Mouse (Mus musculus): ENCODE measurements around the gene Rmdn2. TPM values are rescaled to one million over a fixed set of nuclear protein-coding genes. Genes with fewer than 3 reads are reported as not detected.

The Rmdn2 gene
- polyA plus RNA-seq, 1 experiment from 2014 or later = 15.2 TPM

DNA sequence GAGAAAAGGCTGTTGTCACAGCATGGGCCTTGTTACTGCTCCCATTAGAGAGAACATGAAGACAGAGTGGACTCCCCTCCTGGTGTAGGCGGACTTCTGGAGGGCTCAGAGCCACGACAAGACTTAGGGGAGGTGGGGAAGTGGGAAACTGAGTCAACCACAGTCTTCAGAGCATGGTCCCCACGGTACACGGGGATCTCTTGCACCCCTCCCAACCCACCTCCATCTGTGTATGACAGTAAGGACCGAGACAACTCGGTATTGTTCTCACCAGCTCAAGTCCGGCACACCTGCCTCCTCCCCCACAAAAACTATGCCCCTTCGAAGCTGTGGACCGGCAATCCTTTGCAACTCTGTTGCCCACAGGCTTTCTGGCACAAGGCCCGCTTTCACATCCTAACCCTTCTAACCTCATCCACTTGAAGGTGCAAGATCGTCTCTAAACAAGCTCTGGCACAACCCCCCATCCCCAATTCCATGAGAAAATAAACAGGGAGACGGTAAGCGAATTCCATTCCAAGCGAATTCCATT lies 116.5 kb downstream of the Rmdn2 start:
- TF ChIP-seq CTCF (IDR thresholded peaks at IDR 0.05; ENCODE audit: low read depth) = no peak
- WGBS = 16% methylated on average over 14 of the region's 14 CpGs
- Histone ChIP-seq H3K9me3 (replicated peaks; ENCODE audit: low read length) (no peaks in the 10 kb centered on the region), H3K4me1 (replicated peaks; ENCODE audit: insufficient read depth, low read length) (peaks cover 13% of the 10 kb centered on the region; the same call in 1 of the 2 replicates), H3K27ac (peak overlapping the region; percentile 58), H3K27me3 (ENCODE audit: insufficient read depth, low read length) (no peaks in the 10 kb centered on the region), H3K9ac (ENCODE audit: low read depth, low read length) (no peak overlapping the region), H3K4me3 (replicated peaks; ENCODE audit: low read depth, low read length) (no peak overlapping the region), H3K4me2 (ENCODE audit: low read length) (peak overlapping the region; percentile 47), H3K36me3 (ENCODE audit: insufficient read depth, low read length) (no peaks in the 10 kb centered on the region)
- DNase-seq (ENCODE audit: low spot score) = no peak
- peak; percentile 31 for ATAC-seq (replicated peaks; ENCODE audit: low FRiP score, low read depth)

DNA sequence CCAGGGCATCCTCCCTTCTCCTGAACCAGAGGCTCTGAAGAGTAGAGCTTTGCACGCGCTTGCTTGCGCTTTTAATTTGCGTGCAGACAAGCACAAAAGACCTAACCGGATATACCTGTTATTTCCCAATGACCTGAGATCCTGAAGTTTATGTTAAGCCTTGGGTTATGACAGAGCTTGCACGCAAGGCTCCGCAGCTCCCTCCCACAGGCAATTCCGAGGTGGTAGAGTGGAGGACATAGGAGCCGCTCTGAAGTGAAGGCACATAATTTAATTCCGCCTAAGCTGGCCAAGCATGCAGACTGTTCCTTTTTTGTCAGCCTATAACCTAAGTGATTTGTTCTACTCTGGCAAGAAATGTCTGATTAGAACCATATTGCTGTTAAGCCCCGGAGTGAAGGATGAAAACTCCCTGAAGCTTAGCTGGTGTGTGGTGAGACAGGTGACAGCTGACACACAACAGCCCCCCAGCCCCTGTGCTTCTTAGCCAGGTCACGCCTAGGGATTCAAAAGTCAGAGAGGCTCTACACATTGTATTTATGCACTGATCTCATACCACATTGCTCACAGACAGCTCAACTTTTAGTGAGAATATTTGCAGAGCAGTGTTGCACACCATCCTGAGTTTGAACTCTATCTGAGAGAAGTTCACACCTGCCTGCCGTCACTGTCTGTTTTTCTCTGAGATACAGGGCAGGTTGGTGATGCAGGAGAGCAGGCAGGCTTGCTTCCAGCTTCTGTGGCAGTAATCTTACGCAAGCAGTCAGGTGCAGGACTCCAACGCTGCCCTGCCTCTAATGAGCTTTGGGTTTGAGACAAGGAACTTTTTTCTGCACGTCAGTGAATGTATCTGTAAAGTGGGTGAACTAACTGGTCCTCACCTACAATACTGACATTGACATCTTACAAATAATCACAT lies 117.2 kb downstream of the Rmdn2 start:
- Histone ChIP-seq H3K4me3 (replicated peaks; ENCODE audit: low read depth, low read length) (no peak overlapping the region), H3K4me1 (replicated peaks; ENCODE audit: insufficient read depth, low read length) (peaks cover 13% of the 10 kb centered on the region; the same call in 1 of the 2 replicates), H3K9ac (ENCODE audit: low read depth, low read length) (no peak overlapping the region), H3K27ac (peak overlapping the region; percentile 58), H3K9me3 (replicated peaks; ENCODE audit: low read length) (no peaks in the 10 kb centered on the region), H3K27me3 (ENCODE audit: insufficient read depth, low read length) (no peaks in the 10 kb centered on the region), H3K36me3 (ENCODE audit: insufficient read depth, low read length) (no peaks in the 10 kb centered on the region), H3K4me2 (ENCODE audit: low read length) (peak overlapping the region; percentile 47)
- TF ChIP-seq CTCF (IDR thresholded peaks at IDR 0.05; ENCODE audit: low read depth) = no peak
- peak; percentile 57 for ATAC-seq (replicated peaks; ENCODE audit: low FRiP score, low read depth)
- WGBS = 18% methylated on average over 16 of the region's 16 CpGs
- peak; percentile 86 for DNase-seq (ENCODE audit: low spot score)

DNA sequence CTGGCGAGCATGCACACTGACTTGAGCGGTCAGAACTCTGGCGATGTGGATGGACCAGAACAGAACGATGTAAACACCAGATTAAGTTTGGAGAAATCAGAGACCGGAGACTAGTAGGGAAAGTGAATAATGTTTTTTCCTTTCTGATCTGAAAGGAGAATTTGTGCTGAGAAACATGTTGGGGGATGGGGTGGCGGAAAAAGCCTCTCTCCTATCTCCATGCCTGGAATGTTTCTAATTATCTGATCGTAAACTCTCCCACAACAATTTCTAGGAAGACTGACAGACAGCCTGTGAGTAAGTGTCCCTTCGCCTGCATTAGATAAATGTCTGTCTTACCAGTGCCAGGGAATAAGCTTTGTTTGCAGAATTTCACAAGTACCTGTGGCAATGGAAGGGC lies 119.3 kb downstream of the Rmdn2 start:
- peak; percentile 64 for DNase-seq (ENCODE audit: low spot score)
- TF ChIP-seq CTCF (IDR thresholded peaks at IDR 0.05; ENCODE audit: low read depth) = no peak
- 0 out of 2 replicates have a peak overlapping the region, but pooled peaks have one; percentile 15 for H3K27ac ChIP-seq
- no peak for ATAC-seq (replicated peaks; ENCODE audit: low FRiP score, low read depth)
- no peak overlapping the region for H3K4me3 ChIP-seq (replicated peaks; ENCODE audit: low read depth, low read length)
- 38% methylated on average over 8 of the region's 8 CpGs for WGBS
- peaks cover 13% of the 10 kb centered on the region; the same call in 1 of the 2 replicates for H3K4me1 ChIP-seq (replicated peaks; ENCODE audit: insufficient read depth, low read length)
- H3K9ac ChIP-seq (ENCODE audit: low read depth, low read length) = no peak overlapping the region
- no peaks in the 10 kb centered on the region for H3K36me3 ChIP-seq (ENCODE audit: insufficient read depth, low read length)
- H3K9me3 ChIP-seq (replicated peaks; ENCODE audit: low read length) = no peaks in the 10 kb centered on the region
- H3K4me2 ChIP-seq (ENCODE audit: low read length) = 0 out of 2 replicates have a peak overlapping the region, but pooled peaks have one; percentile 2
- H3K27me3 ChIP-seq (ENCODE audit: insufficient read depth, low read length) = no peaks in the 10 kb centered on the region

DNA sequence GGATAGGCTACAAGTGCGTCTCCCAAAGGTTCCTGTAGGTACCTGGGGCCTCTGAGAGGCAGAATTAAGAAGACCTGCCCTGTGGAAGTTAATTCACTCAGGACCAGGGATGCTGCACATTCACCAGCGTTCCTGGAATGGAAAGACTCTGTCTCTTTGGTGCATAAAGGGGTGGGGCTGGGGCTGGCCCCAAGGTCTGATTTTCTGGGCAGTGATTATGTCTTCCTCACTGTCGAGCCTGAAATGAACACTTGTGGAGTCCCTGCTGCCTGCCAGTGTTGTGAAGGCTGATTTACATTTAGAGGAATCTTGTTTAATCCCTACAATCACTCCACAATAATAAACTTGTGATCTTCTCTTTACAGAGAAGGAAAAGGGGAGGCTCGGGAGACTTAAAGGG lies 121.4 kb downstream of the Rmdn2 start:
- H3K9me3 ChIP-seq (replicated peaks; ENCODE audit: low read length) = no peaks in the 10 kb centered on the region
- no peak for TF ChIP-seq CTCF (IDR thresholded peaks at IDR 0.05; ENCODE audit: low read depth)
- peaks cover 17% of the 10 kb centered on the region for H3K4me1 ChIP-seq (replicated peaks; ENCODE audit: insufficient read depth, low read length)
- no peak overlapping the region for H3K9ac ChIP-seq (ENCODE audit: low read depth, low read length)
- 56% methylated on average over 4 of the region's 4 CpGs for WGBS
- H3K27ac ChIP-seq = no peak overlapping the region
- DNase-seq (ENCODE audit: low spot score) = no peak
- no peak overlapping the region for H3K4me3 ChIP-seq (replicated peaks; ENCODE audit: low read depth, low read length)
- no peak overlapping the region for H3K4me2 ChIP-seq (ENCODE audit: low read length)
- no peaks in the 10 kb centered on the region for H3K36me3 ChIP-seq (ENCODE audit: insufficient read depth, low read length)
- no peak for ATAC-seq (replicated peaks; ENCODE audit: low FRiP score, low read depth)
- H3K27me3 ChIP-seq (ENCODE audit: insufficient read depth, low read length) = no peaks in the 10 kb centered on the region

DNA sequence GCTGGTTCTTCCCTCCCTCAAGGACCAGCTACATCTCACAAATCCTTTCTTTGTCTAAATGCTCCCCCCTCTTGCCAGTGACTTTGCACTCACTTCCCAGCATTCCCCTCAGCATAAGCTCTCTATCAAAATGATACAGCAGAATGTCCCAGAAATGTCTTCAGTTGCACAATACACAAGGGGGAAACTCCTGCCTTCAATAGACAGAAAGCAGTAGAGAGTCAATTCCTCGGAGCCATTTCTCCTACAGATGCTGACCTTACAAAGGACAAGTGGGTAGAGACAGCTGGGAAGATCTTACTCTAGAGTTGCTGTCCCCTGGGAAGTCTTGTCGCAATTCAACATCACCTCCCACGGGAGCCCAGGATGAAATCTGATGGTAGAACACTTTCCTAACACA lies 125.9 kb downstream of the Rmdn2 start:
- H3K27me3 ChIP-seq (ENCODE audit: insufficient read depth, low read length) = no peaks in the 10 kb centered on the region
- peaks cover 17% of the 10 kb centered on the region for H3K4me1 ChIP-seq (replicated peaks; ENCODE audit: insufficient read depth, low read length)
- 32% methylated on average over 3 of the region's 3 CpGs for whole genome bisulfite sequencing

DNA sequence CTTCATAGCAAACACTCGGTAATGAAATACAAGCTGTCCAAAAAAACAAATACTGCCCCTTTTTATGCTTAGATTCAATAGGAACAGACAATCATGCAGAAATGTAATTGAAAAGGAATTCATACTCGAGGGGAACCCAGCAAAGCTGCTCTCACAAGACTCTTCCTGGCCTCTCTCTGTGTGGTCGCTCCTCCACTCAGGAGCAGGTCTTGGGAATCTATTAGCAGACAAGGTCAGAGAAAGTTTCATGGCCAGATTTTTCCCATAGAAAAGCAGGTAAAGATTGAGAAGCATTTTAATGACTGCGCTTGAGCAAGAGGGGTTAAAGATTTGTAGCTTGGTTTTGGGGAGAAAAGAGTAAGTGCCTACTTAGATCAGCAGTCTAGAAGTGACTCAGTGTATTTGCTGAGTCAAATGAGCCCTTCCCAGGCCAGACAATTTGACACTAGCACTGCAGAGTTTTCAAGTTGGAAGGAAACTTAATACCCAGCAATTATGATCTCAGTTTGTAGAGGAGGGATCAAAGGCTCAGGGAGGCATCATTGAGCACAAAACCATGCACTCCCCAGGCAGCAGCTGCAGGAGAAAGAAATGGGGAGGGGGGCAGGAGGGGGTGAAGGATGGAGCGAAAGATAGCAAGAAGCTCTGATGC lies 127.3 kb downstream of the Rmdn2 start:
- Histone ChIP-seq H3K4me2 (ENCODE audit: low read length) (no peak overlapping the region), H3K9me3 (replicated peaks; ENCODE audit: low read length) (no peaks in the 10 kb centered on the region), H3K9ac (ENCODE audit: low read depth, low read length) (no peak overlapping the region), H3K4me3 (replicated peaks; ENCODE audit: low read depth, low read length) (no peak overlapping the region), H3K36me3 (ENCODE audit: insufficient read depth, low read length) (no peaks in the 10 kb centered on the region), H3K4me1 (replicated peaks; ENCODE audit: insufficient read depth, low read length) (peaks cover 17% of the 10 kb centered on the region), H3K27me3 (ENCODE audit: insufficient read depth, low read length) (no peaks in the 10 kb centered on the region), H3K27ac (peak overlapping the region; percentile 31; the same call in 1 of the 2 replicates)
- peak; percentile 49; the same call in 1 of the 2 replicates for ATAC-seq (replicated peaks; ENCODE audit: low FRiP score, low read depth)
- whole genome bisulfite sequencing = 29% methylated on average over 5 of the region's 5 CpGs
- TF ChIP-seq CTCF (IDR thresholded peaks at IDR 0.05; ENCODE audit: low read depth) = no peak
- DNase-seq (ENCODE audit: low spot score) = peak; percentile 82

More for the DNA sequence above, 125.9 kb downstream of the Rmdn2 start:
- no peak overlapping the region for H3K4me2 ChIP-seq (ENCODE audit: low read length)
- ATAC-seq (replicated peaks; ENCODE audit: low FRiP score, low read depth) = no peak
- DNase-seq (ENCODE audit: low spot score) = no peak
- no peak overlapping the region for H3K4me3 ChIP-seq (replicated peaks; ENCODE audit: low read depth, low read length)
- no peaks in the 10 kb centered on the region for H3K9me3 ChIP-seq (replicated peaks; ENCODE audit: low read length)
- no peak overlapping the region for H3K9ac ChIP-seq (ENCODE audit: low read depth, low read length)
- H3K27ac ChIP-seq = no peak overlapping the region
- H3K36me3 ChIP-seq (ENCODE audit: insufficient read depth, low read length) = no peaks in the 10 kb centered on the region
- no peak for TF ChIP-seq CTCF (IDR thresholded peaks at IDR 0.05; ENCODE audit: low read depth)
